14 mouse cellular contexts compared by ENCODE assay signal in genomic region chr9:92731396-92731795, GRCm38 (mm10).
DNase-seq lines count a peak whose midpoint lies in the region; ATAC-seq and TF ChIP-seq lines count a peak whose summit lies in the region.
"Had no signal": no experiment of that assay in that cellular context is flagged by ENCODE, and none has a peak within 500 bp of the region (broad histone marks: within the 10 kb centered on the region; RNA-seq: fewer than 3 reads in every experiment).

No protein-coding gene starts in this region.

- no peaks in the 10 kb centered on the region for H3K36me3 ChIP-seq in limb, embryonic 13.5 days
- H3K36me3 ChIP-seq in limb, embryonic 10.5 days, result no peaks in the 10 kb centered on the region
- H3K36me3 ChIP-seq in kidney, adult 2 months (ENCODE audit: control insufficient read depth, insufficient read depth, low read length), result no peaks in the 10 kb centered on the region
- no peaks in the 10 kb centered on the region for H3K36me3 ChIP-seq in midbrain, postnatal 0 days (ENCODE audit: insufficient read depth, low read length)
- H3K36me3 ChIP-seq: embryonic facial prominence, embryonic 10.5 days; heart, embryonic 15.5 days; hindbrain, embryonic 12.5 days; liver, embryonic 15.5 days had no signal

- no peak for TF ChIP-seq POLR2A in kidney, adult 2 months (IDR thresholded peaks at IDR 0.05; ENCODE audit: low read depth, low read length)

- no peaks in the 10 kb centered on the region for H3K27me3 ChIP-seq in limb, embryonic 13.5 days
- H3K27me3 ChIP-seq in limb, embryonic 10.5 days (ENCODE audit: low read depth, poor library complexity, severe bottlenecking), result no peaks in the 10 kb centered on the region
- no peaks in the 10 kb centered on the region for H3K27me3 ChIP-seq in kidney, adult 2 months (replicated peaks; ENCODE audit: control insufficient read depth, insufficient read depth, low read length)
- H3K27me3 ChIP-seq in midbrain, postnatal 0 days (ENCODE audit: insufficient read depth, low read length), result no peaks in the 10 kb centered on the region
- H3K27me3 ChIP-seq: heart, embryonic 15.5 days; hindbrain, embryonic 12.5 days; liver, embryonic 15.5 days had no signal

- 45% methylated on average over 3 of the region's 3 CpGs for WGBS in limb, embryonic 13.5 days
- WGBS in limb, embryonic 10.5 days, result 73% methylated on average over 3 of the region's 3 CpGs
- WGBS in kidney, adult 2 months, result 75% methylated on average over 3 of the region's 3 CpGs
- 73% methylated on average over 3 of the region's 3 CpGs for WGBS in midbrain, postnatal 0 days

- H3K9me3 ChIP-seq in limb, embryonic 13.5 days, result no peaks in the 10 kb centered on the region
- H3K9me3 ChIP-seq in limb, embryonic 10.5 days (replicated peaks), result no peaks in the 10 kb centered on the region
- no peaks in the 10 kb centered on the region for H3K9me3 ChIP-seq in midbrain, postnatal 0 days (ENCODE audit: low read length)
- H3K9me3 ChIP-seq: embryonic facial prominence, embryonic 10.5 days; heart, embryonic 15.5 days; hindbrain, embryonic 12.5 days; liver, embryonic 15.5 days had no signal

- DNase-seq in limb, embryonic 10.5 days (ENCODE audit: low spot score), result no peak
- DNase-seq in layer of hippocampus, adult 8-10 months (ENCODE audit: low spot score in 2 of 2), result peak; percentile 71 to 80
- DNase-seq in left cerebral cortex, postnatal 14 days (ENCODE audit: low spot score in 2 of 2), result peak; percentile 65 to 76
- DNase-seq in telencephalon, adult 2 months (ENCODE audit: low read depth, low spot score), result peak; percentile 92
- DNase-seq in cerebellum, adult 11-12 months, result no peak
- no peak for DNase-seq in kidney, adult 2 months
- DNase-seq in midbrain, postnatal 0 days (ENCODE audit: low spot score), result no peak
- DNase-seq: cerebellum, postnatal 14 days; lung, postnatal 10 days had no signal

- no peak overlapping the region for H3K4me3 ChIP-seq in limb, embryonic 13.5 days
- H3K4me3 ChIP-seq in limb, embryonic 10.5 days, result no peak overlapping the region
- no peak overlapping the region for H3K4me3 ChIP-seq in kidney, adult 2 months (ENCODE audit: insufficient read depth, low read depth, low read length)
- H3K4me3 ChIP-seq in midbrain, postnatal 0 days (ENCODE audit: low read depth, low read length), result no peak overlapping the region
- H3K4me3 ChIP-seq: embryonic facial prominence, embryonic 10.5 days; heart, embryonic 15.5 days; hindbrain, embryonic 12.5 days; liver, embryonic 15.5 days had no signal

- H3K4me2 ChIP-seq in limb, embryonic 13.5 days (replicated peaks), result no peak overlapping the region
- no peak overlapping the region for H3K4me2 ChIP-seq in midbrain, postnatal 0 days (ENCODE audit: low read depth, low read length, poor library complexity, severe bottlenecking)
- H3K4me2 ChIP-seq: heart, embryonic 15.5 days; hindbrain, embryonic 12.5 days; liver, embryonic 15.5 days had no signal

- H3K4me1 ChIP-seq in limb, embryonic 13.5 days, result peaks cover 5% of the 10 kb centered on the region; the same call in 1 of the 2 replicates
- no peaks in the 10 kb centered on the region for H3K4me1 ChIP-seq in limb, embryonic 10.5 days
- no peaks in the 10 kb centered on the region for H3K4me1 ChIP-seq in kidney, adult 2 months (ENCODE audit: control insufficient read depth, insufficient read depth, low read length)
- H3K4me1 ChIP-seq in midbrain, postnatal 0 days (ENCODE audit: insufficient read depth, low read length), result no peaks in the 10 kb centered on the region
- H3K4me1 ChIP-seq: embryonic facial prominence, embryonic 10.5 days; heart, embryonic 15.5 days; hindbrain, embryonic 12.5 days; liver, embryonic 15.5 days had no signal

- 0 out of 2 replicates have a peak, but pooled peaks have one; percentile 44 for ATAC-seq in limb, embryonic 13.5 days (ENCODE audit: low FRiP score, low read depth)
- ATAC-seq in midbrain, postnatal 0 days (ENCODE audit: low FRiP score), result no peak

- intact Hi-C loops in left cerebral cortex, postnatal 14 days (cut with DNase I), result no loop called here

- H3K27ac ChIP-seq in limb, embryonic 13.5 days, result no peak overlapping the region
- no peak overlapping the region for H3K27ac ChIP-seq in limb, embryonic 10.5 days
- no peak overlapping the region for H3K27ac ChIP-seq in kidney, adult 2 months (ENCODE audit: insufficient read depth, low read depth, low read length)
- no peak overlapping the region for H3K27ac ChIP-seq in midbrain, postnatal 0 days (ENCODE audit: low read depth, low read length)
- H3K27ac ChIP-seq: embryonic facial prominence, embryonic 10.5 days; heart, embryonic 15.5 days; hindbrain, embryonic 12.5 days; liver, embryonic 15.5 days had no signal

- H3K9ac ChIP-seq in limb, embryonic 13.5 days, result no peak overlapping the region
- no peak overlapping the region for H3K9ac ChIP-seq in midbrain, postnatal 0 days (replicated peaks; ENCODE audit: low read length, poor library complexity, severe bottlenecking)
- H3K9ac ChIP-seq: heart, embryonic 15.5 days; hindbrain, embryonic 12.5 days; liver, embryonic 15.5 days had no signal

- no peak for TF ChIP-seq CTCF in kidney, adult 2 months (conservative IDR thresholded peaks at IDR 0.05; ENCODE audit: insufficient read depth, insufficient read length, low read depth, low read length)
- TF ChIP-seq CTCF in midbrain, postnatal 0 days (IDR thresholded peaks at IDR 0.05), result no peak

Comparison
In these comparisons a context has a peak if more than half of its experiments do, and no peak if none do; other contexts are left out.
1. DNase-seq: peak in layer of hippocampus, adult 8-10 months (2 of 2), left cerebral cortex, postnatal 14 days (2 of 2) and telencephalon, adult 2 months (single experiment); none in limb, embryonic 10.5 days (single experiment), cerebellum, adult 11-12 months (single experiment), kidney, adult 2 months (single experiment) and midbrain, postnatal 0 days (single experiment).